Mouse (Mus musculus) frontal cortex, postnatal 36 days (tissue): Measurements from ENCODE around the gene Ermp1.

Experiments
- DNase-seq, 2 experiments: peaks; one replicate each; pipeline ENCODE4 v3.0.0; 2022; ENCODE audit warnings: low spot score in 2 of 2

The Ermp1 gene

GRCm38 (mm10) chr19:29661974-29662580, 13.9 kb upstream of the Ermp1 start:
- peak in 1 of 2 experiments; percentile 39 for DNase-seq

- peak in 1 of 2 experiments; percentile 34 for DNase-seq
Observed at GRCm38 (mm10) chr19:29660835-29661764, 12.9 kb upstream of the Ermp1 start.

- DNase-seq, result no peak
Observed at GRCm38 (mm10) chr19:29659705-29660104, 11.5 kb upstream of the Ermp1 start.

GRCm38 (mm10) chr19:29658836-29659235, 10.6 kb upstream of the Ermp1 start:
- DNase-seq, result no peak

GRCm38 (mm10) chr19:29657558-29657957, 9.3 kb upstream of the Ermp1 start:
- no peak for DNase-seq

- DNase-seq, result no peak
Observed at GRCm38 (mm10) chr19:29657033-29657432, 8.8 kb upstream of the Ermp1 start.

- DNase-seq, result no peak
Observed at GRCm38 (mm10) chr19:29656620-29657019, 8.4 kb upstream of the Ermp1 start.

- DNase-seq, result no peak
Observed at GRCm38 (mm10) chr19:29656029-29656428, 7.8 kb upstream of the Ermp1 start.

- peak in 1 of 2 experiments; percentile 24 for DNase-seq
Observed at GRCm38 (mm10) chr19:29655148-29655547, 6.9 kb upstream of the Ermp1 start.

GRCm38 (mm10) chr19:29653768-29654265, 5.6 kb upstream of the Ermp1 start:
- no peak for DNase-seq

- DNase-seq, result no peak
Observed at GRCm38 (mm10) chr19:29649683-29650082, 1.5 kb upstream of the Ermp1 start.

- no peak for DNase-seq
Observed at GRCm38 (mm10) chr19:29648550-29648914, 317 bp upstream of the Ermp1 start.

- DNase-seq, result no peak
Observed at GRCm38 (mm10) chr19:29644747-29645146, 3.5 kb downstream of the Ermp1 start.

- DNase-seq, result no peak
Observed at GRCm38 (mm10) chr19:29643194-29643922, 4.9 kb downstream of the Ermp1 start.

- DNase-seq, result no peak
Observed at GRCm38 (mm10) chr19:29642211-29642610, 6.0 kb downstream of the Ermp1 start.

GRCm38 (mm10) chr19:29641510-29641909, 6.7 kb downstream of the Ermp1 start:
- DNase-seq, result no peak

GRCm38 (mm10) chr19:29641055-29641454, 7.2 kb downstream of the Ermp1 start:
- DNase-seq, result no peak

- DNase-seq, result no peak
Observed at GRCm38 (mm10) chr19:29612102-29612501, 36.1 kb downstream of the Ermp1 start.

GRCm38 (mm10) chr19:29610907-29611306, 37.3 kb downstream of the Ermp1 start:
- DNase-seq, result no peak

- no peak for DNase-seq
Observed at GRCm38 (mm10) chr19:29608212-29608611, 40.0 kb downstream of the Ermp1 start.

GRCm38 (mm10) chr19:29607521-29607920, 40.7 kb downstream of the Ermp1 start:
- DNase-seq, result no peak

- DNase-seq, result no peak
Observed at GRCm38 (mm10) chr19:29604653-29605052, 43.6 kb downstream of the Ermp1 start.
